Mouse (Mus musculus) G1E (cell line): Measurements from ENCODE around the gene Sap25. TPM values are rescaled to one million over a fixed set of nuclear protein-coding genes. Genes with fewer than 3 reads are reported as not detected.

Experiments
- ATAC-seq: 2 replicates; pipeline ENCODE4 v1.8.0; 2016; ENCODE audit warnings: mild to moderate bottlenecking; ENCODE audit not compliant: insufficient number of reproducible peaks, poor library complexity, low FRiP score, severe bottlenecking; ENCODE audit errors: extremely low read depth
- DNase-seq: peaks from one replicate; pipeline ENCODE4 v3.0.0; 2012; ENCODE audit warnings: low spot score
- H3K27me3 ChIP-seq: 2 replicates; pipeline ENCODE4 v1.6.1; 2012; ENCODE audit warnings: mild to moderate bottlenecking, low read length, inconsistent platforms; ENCODE audit not compliant: insufficient read depth
- H3K36me3 ChIP-seq: replicated peaks from 2 replicates; pipeline ENCODE3; 2012; ENCODE audit warnings: mild to moderate bottlenecking, inconsistent platforms
- H3K4me1 ChIP-seq: 2 replicates; pipeline ENCODE4 v1.6.1; 2012; ENCODE audit warnings: low read depth, low read length, inconsistent platforms, mixed read lengths; ENCODE audit not compliant: insufficient read depth
- H3K4me3 ChIP-seq: 2 replicates; pipeline ENCODE4 v1.5.1; 2012; ENCODE audit warnings: low read depth, mild to moderate bottlenecking, inconsistent platforms, low read length, moderate library complexity, mixed read lengths
- H3K9me3 ChIP-seq: replicated peaks from 2 replicates; pipeline ENCODE4 v1.6.1; 2012; ENCODE audit warnings: inconsistent platforms
- CTCF ChIP-seq: IDR thresholded peaks from 2 replicates; pipeline ENCODE4 v1.5.1; 2012; ENCODE audit warnings: low read depth, low read length, inconsistent platforms, mixed read lengths
- GATA1 ChIP-seq: IDR thresholded peaks from 2 replicates; pipeline ENCODE4 v1.6.1; 2012; ENCODE audit warnings: borderline replicate concordance, low read length, inconsistent platforms, mixed read lengths
- GATA2 ChIP-seq: IDR thresholded peaks from 2 replicates; pipeline ENCODE4 v1.6.1; 2012; ENCODE audit warnings: low read depth, low read length, inconsistent platforms, borderline replicate concordance
- POLR2AphosphoS5 ChIP-seq: IDR thresholded peaks from 2 replicates; pipeline ENCODE4 v1.6.1; 2012; ENCODE audit warnings: low read depth, low read length, inconsistent platforms; ENCODE audit not compliant: insufficient replicate concordance
- TAL1 ChIP-seq: conservative IDR thresholded peaks from 2 replicates; pipeline ENCODE4 v1.6.1; 2012; ENCODE audit warnings: low read depth, low read length, inconsistent platforms, mixed read lengths
- polyA plus RNA-seq: library from polyadenylated mRNA; stranded (reverse); fragments of >175 nt; gene quantifications from 2 replicates; pipeline ENCODE4 v1.2.3, GENCODE M21; 2012
- total RNA-seq, 2 experiments: library from RNA; stranded (forward) in 1 of 2; stranded (reverse) in 1 of 2; fragments of 200-1000 nt in 1 of 2; fragments of >200 nt in 1 of 2; fragmentation: Nextera tagmentation in 1 of 2; gene quantifications; 2 replicates each; pipeline ENCODE4 v1.2.3; 2014 to 2017

Sap25 gene
- total and polyA plus RNA-seq, 3 experiments, result 7.9 to 58.3 (median 39.2) TPM

- no peaks in the 10 kb centered on the region for H3K9me3 ChIP-seq
- ATAC-seq (no peak), DNase-seq (no peak)
- H3K4me3 ChIP-seq, result peak overlapping the region; percentile 76
- TF ChIP-seq POLR2AphosphoS5 (no peak), GATA2 (no peak), CTCF (no peak), TAL1 (no peak), GATA1 (no peak)
- H3K4me1 ChIP-seq, result peaks cover 62% of the 10 kb centered on the region
- H3K27me3 ChIP-seq, result no peaks in the 10 kb centered on the region
- H3K36me3 ChIP-seq, result peaks cover 38% of the 10 kb centered on the region
These were observed 40.9 kb upstream of the Sap25 start for GRCm38 (mm10) chr5:137600281-137600618.

DNA sequence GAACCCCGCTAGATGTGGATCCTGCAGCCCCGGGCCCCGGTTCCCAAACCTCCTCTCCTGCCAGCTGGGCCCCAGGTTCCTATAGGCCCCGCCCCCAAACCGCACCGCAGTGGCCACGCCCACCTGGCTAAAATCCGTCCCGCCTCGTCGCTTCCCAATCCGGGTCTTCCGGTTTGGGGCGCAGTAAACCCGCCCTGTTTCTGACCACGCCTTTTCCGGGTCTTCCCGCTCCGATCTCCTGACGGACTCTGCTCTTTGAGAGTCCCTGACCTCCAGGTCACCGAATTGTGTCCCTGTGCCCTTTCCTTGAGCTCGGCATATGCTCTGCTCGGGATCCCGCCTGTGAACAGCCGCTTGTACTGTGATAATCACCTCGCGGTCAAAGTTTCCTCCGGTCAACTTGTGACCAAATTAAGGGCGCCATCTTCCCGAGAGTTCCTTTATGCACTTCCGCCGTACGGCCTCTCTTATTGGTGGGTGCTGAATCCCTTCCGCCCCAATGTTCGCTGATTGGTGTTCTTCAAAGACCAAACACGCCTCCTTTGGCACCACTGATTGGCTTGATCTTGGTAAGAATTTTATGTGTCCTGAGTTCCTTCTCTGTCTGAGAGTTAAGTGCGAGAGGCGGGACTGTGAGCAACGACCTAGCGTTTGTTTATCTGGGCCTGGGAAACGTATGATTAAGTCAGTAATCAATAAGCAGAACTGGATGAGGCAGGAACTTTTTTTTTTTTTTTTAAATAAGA is 40.3 kb upstream of the Sap25 start, which contains the start of gene Mospd3:
Gene Mospd3, minus strand, starts transcription at position 440 of the 746 bp plus-strand sequence.
- H3K36me3 ChIP-seq, result peaks cover 40% of the 10 kb centered on the region
- TF ChIP-seq GATA2 (no peak), CTCF (no peak), GATA1 (no peak), TAL1 (no peak), POLR2AphosphoS5 (no peak)
- peaks cover 67% of the 10 kb centered on the region for H3K4me1 ChIP-seq
- DNase-seq (peak; percentile 95), ATAC-seq (peak; percentile 92)
- no peaks in the 10 kb centered on the region for H3K27me3 ChIP-seq
- H3K9me3 ChIP-seq, result no peaks in the 10 kb centered on the region
- H3K4me3 ChIP-seq, result peak within 1 kb of the TSS; percentile 76

DNA sequence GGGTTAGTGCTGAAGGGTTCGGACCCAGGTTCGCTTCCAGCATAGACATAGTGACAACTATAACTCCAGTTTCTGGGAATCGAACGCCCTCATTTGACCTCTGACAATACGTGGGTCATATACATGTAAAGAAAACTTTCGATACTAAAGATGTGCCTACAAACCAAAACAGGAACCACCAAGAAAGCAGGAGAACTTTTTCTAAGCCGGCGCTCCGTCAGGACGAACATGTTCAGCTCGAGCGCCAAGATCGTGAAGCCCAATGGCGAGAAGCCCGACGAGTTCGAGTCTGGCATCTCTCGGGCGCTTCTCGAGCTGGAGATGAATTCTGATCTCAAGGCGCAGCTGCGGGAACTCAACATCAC is 39.8 kb upstream of the Sap25 start:
- Histone ChIP-seq H3K36me3 (peaks cover 43% of the 10 kb centered on the region), H3K4me3 (peak overlapping the region; percentile 76), H3K27me3 (no peaks in the 10 kb centered on the region), H3K9me3 (no peaks in the 10 kb centered on the region), H3K4me1 (peaks cover 70% of the 10 kb centered on the region)
- ATAC-seq (no peak), DNase-seq (no peak)
- no peak for TF ChIP-seq GATA2
- TF ChIP-seq CTCF, result no peak
- TF ChIP-seq GATA1, result no peak

DNA sequence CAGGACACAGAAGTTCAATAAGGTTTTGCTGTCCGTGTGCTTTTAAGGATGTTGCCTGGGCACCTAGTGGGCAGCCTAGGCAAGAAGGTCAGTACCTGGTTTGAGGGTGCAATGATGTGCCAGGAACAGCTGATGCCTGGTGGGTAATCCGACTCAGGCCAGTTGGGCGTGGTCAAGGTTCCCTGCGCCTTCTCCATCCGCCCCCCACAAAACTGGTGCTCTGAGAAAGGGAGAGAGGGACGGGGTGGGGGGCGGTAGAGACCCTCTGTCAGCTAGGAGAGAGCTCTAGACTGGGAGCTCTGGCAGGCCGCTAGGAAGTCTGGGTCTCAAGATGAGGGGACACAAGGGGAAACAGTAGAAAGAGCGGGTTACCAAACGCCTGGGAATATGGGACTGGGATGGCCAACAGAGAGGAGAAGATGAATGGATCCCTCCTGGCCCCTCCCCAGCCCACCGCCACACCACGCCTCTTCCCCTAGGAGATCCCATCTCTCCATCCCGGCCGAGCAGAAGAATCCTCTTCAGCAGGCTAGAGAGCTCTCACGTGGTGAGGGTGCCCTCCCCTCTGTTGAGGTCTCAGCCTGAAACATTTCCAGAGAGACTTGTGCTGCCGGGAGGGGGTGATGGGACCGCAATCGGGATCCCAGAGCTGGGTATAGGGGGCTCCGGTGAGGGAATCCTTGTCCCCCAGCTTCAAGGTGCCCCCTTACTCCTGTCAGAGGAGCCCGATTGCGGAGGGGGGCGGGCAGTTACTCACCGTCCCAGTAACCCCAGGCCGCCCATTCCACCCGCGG is 33.1 kb upstream of the Sap25 start:
- no peaks in the 10 kb centered on the region for H3K9me3 ChIP-seq
- H3K4me3 ChIP-seq, result no peak overlapping the region
- no peak for TF ChIP-seq GATA1
- TF ChIP-seq POLR2AphosphoS5, result no peak
- no peak for TF ChIP-seq GATA2
- no peak for TF ChIP-seq CTCF
- no peak for TF ChIP-seq TAL1
- DNase-seq (no peak), ATAC-seq (no peak)
- H3K4me1 ChIP-seq, result peaks cover 52% of the 10 kb centered on the region
- H3K27me3 ChIP-seq, result peaks cover 31% of the 10 kb centered on the region
- peaks cover 37% of the 10 kb centered on the region for H3K36me3 ChIP-seq

DNA sequence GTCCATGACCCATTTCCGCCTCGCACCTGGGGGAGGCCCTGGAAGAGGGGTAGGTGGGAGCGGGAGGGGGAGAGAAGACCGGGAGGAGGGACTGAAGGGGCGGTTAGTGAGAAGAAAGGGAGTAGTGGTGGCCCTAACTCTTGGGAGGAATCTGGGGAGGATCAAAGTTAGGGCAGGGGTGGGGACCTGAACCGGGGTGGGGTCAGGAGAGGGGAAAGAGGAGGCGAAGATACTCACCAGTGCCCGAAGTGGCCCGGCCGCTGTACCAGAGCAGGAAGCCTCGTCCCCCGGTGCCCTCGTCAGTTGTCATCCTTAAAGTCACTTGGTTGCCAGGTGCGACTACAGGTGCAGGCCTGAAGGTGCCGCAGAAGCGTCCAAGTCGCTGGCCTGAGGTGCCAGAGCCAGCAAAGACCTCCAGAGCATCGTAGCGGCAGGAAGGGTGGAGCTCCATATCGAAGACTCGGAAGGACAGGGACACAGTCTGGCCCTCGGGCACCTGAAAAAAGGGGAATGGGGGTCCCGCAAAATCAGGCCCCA is 32.4 kb upstream of the Sap25 start:
- Histone ChIP-seq H3K27me3 (peaks cover 36% of the 10 kb centered on the region), H3K36me3 (peaks cover 36% of the 10 kb centered on the region), H3K4me3 (no peak overlapping the region), H3K9me3 (no peaks in the 10 kb centered on the region), H3K4me1 (peaks cover 55% of the 10 kb centered on the region)
- TF ChIP-seq GATA1, result no peak
- no peak for TF ChIP-seq CTCF
- TF ChIP-seq GATA2, result no peak
- no peak for TF ChIP-seq POLR2AphosphoS5
- no peak for TF ChIP-seq TAL1
- no peak for ATAC-seq
- no peak for DNase-seq

- no peak overlapping the region for H3K4me3 ChIP-seq
- H3K27me3 ChIP-seq, result peaks cover 39% of the 10 kb centered on the region
- DNase-seq (no peak), ATAC-seq (no peak)
- no peaks in the 10 kb centered on the region for H3K9me3 ChIP-seq
- H3K36me3 ChIP-seq, result peaks cover 34% of the 10 kb centered on the region
- H3K4me1 ChIP-seq, result peaks cover 54% of the 10 kb centered on the region
- TF ChIP-seq TAL1 (no peak), GATA1 (no peak), POLR2AphosphoS5 (no peak)
These were observed 31.8 kb upstream of the Sap25 start for GRCm38 (mm10) chr5:137609292-137609691.
